Mouse (Mus musculus) kidney, postnatal 0 days (tissue): Measurements from ENCODE around the gene Olfr2. TPM values are rescaled to one million over a fixed set of nuclear protein-coding genes. Genes with fewer than 3 reads are reported as not detected.
A peak's percentile ranks its signal among the peaks of the same experiment; 100 is the strongest.
"Not testable (repeated sequence)": the region's sequence is repeated elsewhere in the genome, so short reads cannot be mapped to it uniquely, and the experiment has no call there.

ENCODE experiments used
- ATAC-seq: fragments of 200-750 bp; cut with Nextera tagmentation; replicated peaks from 2 replicates; pipeline ENCODE4 v1.8.0; 2017; ENCODE audit warnings: low read depth, moderate number of reproducible peaks, moderate TSS enrichment, moderate library complexity; ENCODE audit not compliant: low FRiP score
- DNase-seq: peaks from one replicate; pipeline ENCODE4 v3.0.0-alpha.2; 2016; ENCODE audit warnings: low spot score
- H3K27ac ChIP-seq: fragments of 300-500 bp; sonication (generic); 2 replicates; pipeline ENCODE4 v1.5.1; 2014; ENCODE audit warnings: mild to moderate bottlenecking
- H3K27me3 ChIP-seq: fragments of 300-500 bp; sonication (generic); 2 replicates; pipeline ENCODE4 v1.6.1; 2014; ENCODE audit warnings: low read length, mixed read lengths; ENCODE audit not compliant: insufficient read depth
- H3K36me3 ChIP-seq: fragments of 300-500 bp; sonication (generic); 2 replicates; pipeline ENCODE4 v1.6.1; 2014; ENCODE audit warnings: low read length, mixed read lengths; ENCODE audit not compliant: insufficient read depth
- H3K4me1 ChIP-seq: fragments of 300-500 bp; sonication (generic); replicated peaks from 2 replicates; pipeline ENCODE4 v1.6.1; 2014; ENCODE audit warnings: antibody characterized with exemption, low read length, mixed read lengths; ENCODE audit not compliant: insufficient read depth
- H3K4me2 ChIP-seq: fragments of 300-500 bp; sonication (generic); 2 replicates; pipeline ENCODE4 v1.6.1; 2014; ENCODE audit warnings: mild to moderate bottlenecking, low read length, moderate library complexity, mixed read lengths
- H3K4me3 ChIP-seq: fragments of 300-500 bp; sonication (generic); replicated peaks from 2 replicates; pipeline ENCODE4 v1.5.1; 2014; ENCODE audit warnings: low read depth, low read length
- H3K9ac ChIP-seq: fragments of 300-500 bp; sonication (generic); 2 replicates; pipeline ENCODE4 v1.6.1; 2014; ENCODE audit warnings: low read depth, low read length
- H3K9me3 ChIP-seq: fragments of 300-500 bp; sonication (generic); replicated peaks from 2 replicates; pipeline ENCODE4 v1.6.1; 2016; ENCODE audit warnings: low read length, inconsistent platforms, mixed read lengths
- CTCF ChIP-seq: IDR thresholded peaks from 2 replicates; pipeline ENCODE4 v1.5.1; 2016; ENCODE audit warnings: antibody characterized with exemption, low read depth, mild to moderate bottlenecking, moderate library complexity
- WGBS: fragments of 180-500 bp; shearing (Covaris S2); extraction: QIAGEN DNeasy Blood & Tissue Kit; methylation state at CpG from one replicate; pipeline ENCODE4 v1.1.7; 2014; 5-methylcytosine and 5-hydroxymethylcytosine counted together
- polyA plus RNA-seq: library from polyadenylated mRNA; unstranded; fragments of >200 nt; fragmentation: Nextera tagmentation; extraction: Ambion mirVana; gene quantifications from 2 replicates; pipeline ENCODE4 v1.2.1, GENCODE M21; 2015

Olfr2 gene
- polyA plus RNA-seq, 1 experiment from 2014 or later = not detected

DNA sequence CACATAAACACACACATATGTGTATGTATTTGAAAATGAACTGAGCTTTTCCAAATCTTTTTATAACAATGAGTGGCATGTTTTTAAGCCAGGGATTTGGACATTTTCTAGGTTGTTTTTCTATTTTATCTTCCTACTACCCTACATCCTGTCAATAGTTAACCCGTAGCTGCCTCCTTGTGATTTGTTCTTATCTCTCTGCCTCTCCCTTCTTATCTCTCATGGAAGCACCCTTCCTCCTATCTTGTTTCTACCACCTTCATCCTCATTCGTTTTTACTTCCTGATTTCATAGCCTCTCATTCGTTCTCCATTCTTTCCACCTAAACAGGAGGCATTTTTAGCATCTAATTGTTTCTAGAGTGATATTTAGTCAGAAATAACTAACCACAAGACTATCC lies 1.7 kb downstream of the Olfr2 start:
- H3K36me3 ChIP-seq = no peaks in the 10 kb centered on the region
- no peak overlapping the region for H3K9ac ChIP-seq
- no peak overlapping the region for H3K27ac ChIP-seq
- H3K4me1 ChIP-seq = no peaks in the 10 kb centered on the region
- ATAC-seq (no peak), DNase-seq (no peak)
- TF ChIP-seq CTCF = no peak
- WGBS = 55% methylated on average over 3 of the region's 3 CpGs
- no peaks in the 10 kb centered on the region for H3K27me3 ChIP-seq
- no peak overlapping the region for H3K4me2 ChIP-seq
- no peak overlapping the region for H3K4me3 ChIP-seq
- H3K9me3 ChIP-seq = no peaks in the 10 kb centered on the region

DNA sequence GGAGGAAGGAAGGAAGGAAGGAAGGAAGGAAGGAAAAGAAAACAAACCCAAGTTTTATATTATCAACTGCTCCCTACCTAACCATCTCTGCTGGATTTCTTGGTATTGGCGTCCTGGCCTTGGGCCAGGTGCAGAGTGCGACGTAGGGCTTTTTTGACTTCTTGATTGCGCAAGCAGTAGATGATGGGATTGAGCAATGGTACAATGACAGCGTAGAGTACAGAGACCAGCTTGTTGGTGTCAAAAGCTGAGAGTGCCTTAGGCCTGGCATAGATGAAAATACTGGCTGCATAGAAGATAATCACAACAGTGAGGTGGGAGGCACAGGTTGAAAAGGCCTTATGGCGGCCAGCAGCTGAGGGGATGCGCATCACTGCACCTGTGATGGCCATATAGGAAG lies 5.1 kb downstream of the Olfr2 start:
- WGBS = 83% methylated on average over 7 of the region's 7 CpGs
- H3K4me3 ChIP-seq = no peak overlapping the region
- H3K27ac ChIP-seq = no peak overlapping the region
- no peak for TF ChIP-seq CTCF
- no peaks in the 10 kb centered on the region for H3K4me1 ChIP-seq
- no peaks in the 10 kb centered on the region for H3K27me3 ChIP-seq
- no peaks in the 10 kb centered on the region for H3K36me3 ChIP-seq
- H3K9me3 ChIP-seq = no peaks in the 10 kb centered on the region
- no peak overlapping the region for H3K4me2 ChIP-seq
- no peak overlapping the region for H3K9ac ChIP-seq
- DNase-seq (no peak), ATAC-seq (no peak)

DNA sequence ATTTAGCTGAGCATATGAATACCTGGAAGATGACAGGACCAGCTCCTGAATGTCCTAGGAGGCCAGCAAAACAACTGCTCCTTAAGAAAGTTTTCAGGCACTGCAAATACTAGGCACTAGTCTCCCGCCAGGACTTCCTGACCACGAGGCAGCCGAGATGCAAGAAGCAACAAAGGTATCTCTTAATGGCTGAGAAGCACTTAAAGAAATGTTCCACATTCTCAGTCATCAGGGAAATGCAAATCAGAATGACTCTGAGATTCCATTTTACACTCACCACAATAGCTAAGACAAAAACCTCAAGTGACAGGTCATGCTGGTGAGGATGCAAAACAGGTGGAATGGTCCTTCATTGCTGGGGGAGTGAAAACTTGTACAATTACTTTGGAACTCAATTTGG lies 20.6 kb downstream of the Olfr2 start:
- H3K36me3 ChIP-seq = no peaks in the 10 kb centered on the region
- no peaks in the 10 kb centered on the region for H3K4me1 ChIP-seq
- TF ChIP-seq CTCF = no peak
- H3K4me2 ChIP-seq = no peak overlapping the region
- no peak overlapping the region for H3K27ac ChIP-seq
- H3K27me3 ChIP-seq = no peaks in the 10 kb centered on the region
- whole genome bisulfite sequencing = 91% methylated on average over 3 of the region's 3 CpGs
- DNase-seq (no peak), ATAC-seq (no peak)
- no peak overlapping the region for H3K4me3 ChIP-seq
- H3K9me3 ChIP-seq = no peaks in the 10 kb centered on the region
- no peak overlapping the region for H3K9ac ChIP-seq

DNA sequence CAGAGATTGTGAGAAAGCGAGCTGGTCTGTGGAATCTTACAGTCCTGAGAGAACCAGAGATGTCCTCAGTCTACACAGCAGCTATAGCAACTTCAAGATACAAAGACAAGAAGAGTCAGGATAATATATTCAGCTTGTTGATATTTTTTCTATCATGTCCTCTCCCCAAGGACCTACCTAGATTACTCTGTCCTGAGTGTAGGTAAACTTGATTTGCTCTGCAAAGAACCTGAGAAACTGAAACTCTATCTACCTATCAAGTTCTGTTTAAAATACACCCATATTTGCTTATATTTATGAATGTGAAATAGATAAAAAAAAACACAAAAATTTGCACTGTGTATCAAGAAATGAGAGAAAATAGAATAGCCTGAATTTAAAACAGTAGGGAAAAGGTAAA lies 30.5 kb downstream of the Olfr2 start, which contains the start of gene Olfr711:
Gene Olfr711 (minus strand): TSS at position 101 of the 400 bp plus-strand sequence.
- no peak within 1 kb of the TSS for H3K4me2 ChIP-seq
- H3K4me1 ChIP-seq = no peaks in the 10 kb centered on the region
- ATAC-seq = no peak
- DNase-seq = no peak
- H3K27ac ChIP-seq = no peak within 1 kb of the TSS
- WGBS = 71% methylated on average over 1 of the region's 1 CpGs
- no peaks in the 10 kb centered on the region for H3K36me3 ChIP-seq
- no peaks in the 10 kb centered on the region for H3K9me3 ChIP-seq
- no peak within 1 kb of the TSS for H3K4me3 ChIP-seq
- H3K9ac ChIP-seq = no peak within 1 kb of the TSS
- no peak for TF ChIP-seq CTCF
- H3K27me3 ChIP-seq = no peaks in the 10 kb centered on the region

DNA sequence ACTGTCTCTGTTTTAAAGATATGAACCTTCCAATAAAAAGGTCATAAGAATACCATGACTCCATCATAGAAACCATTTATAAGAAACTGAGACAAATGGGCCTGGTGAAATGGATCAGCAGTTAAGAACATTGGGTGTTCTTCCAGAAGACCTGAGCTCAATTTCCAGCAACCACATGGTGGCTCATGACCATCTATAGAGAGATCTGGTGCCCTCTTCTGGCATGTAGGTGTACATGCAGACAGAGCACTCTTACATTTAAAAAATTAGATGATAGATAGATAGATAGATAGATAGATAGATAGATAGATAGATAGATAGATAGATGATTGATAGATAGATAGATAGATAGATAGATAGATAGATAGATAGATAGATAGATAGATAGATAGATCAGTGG lies 38.4 kb downstream of the Olfr2 start:
- peak; percentile 56 for TF ChIP-seq CTCF
- DNase-seq = peak; percentile 10
- not testable (repeated sequence) for H3K9ac ChIP-seq, H3K4me1 ChIP-seq, H3K36me3 ChIP-seq, H3K4me3 ChIP-seq, H3K4me2 ChIP-seq, H3K9me3 ChIP-seq, H3K27me3 ChIP-seq, H3K27ac ChIP-seq, ATAC-seq

DNA sequence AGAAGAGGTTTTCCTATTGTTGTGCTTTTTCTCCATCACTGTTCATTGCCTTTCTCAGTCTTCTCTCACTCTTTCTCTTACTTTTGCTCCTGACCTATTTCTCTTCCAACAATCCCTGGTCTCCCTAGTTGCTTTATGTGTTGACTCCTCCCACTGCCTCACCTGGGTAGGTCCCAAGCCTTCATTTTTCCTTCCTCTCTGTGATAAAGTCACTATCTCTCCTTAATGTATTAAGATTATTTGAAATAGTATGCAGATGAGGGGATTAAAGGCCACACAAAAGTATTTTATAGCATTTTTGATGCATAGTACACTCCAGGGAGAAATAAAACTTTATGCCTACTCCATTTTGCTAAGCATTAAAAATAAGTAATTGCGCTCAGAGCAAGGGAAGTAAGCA lies 42.0 kb downstream of the Olfr2 start, which contains the start of gene Olfr6:
Gene Olfr6 (minus strand): TSS at position 101 of the 400 bp plus-strand sequence.
- no peaks in the 10 kb centered on the region for H3K36me3 ChIP-seq
- H3K4me2 ChIP-seq = no peak within 1 kb of the TSS
- H3K27ac ChIP-seq = no peak within 1 kb of the TSS
- H3K4me1 ChIP-seq = no peaks in the 10 kb centered on the region
- no peak for DNase-seq
- no peaks in the 10 kb centered on the region for H3K27me3 ChIP-seq
- H3K9ac ChIP-seq = no peak within 1 kb of the TSS
- 87% methylated on average over 1 of the region's 1 CpGs for WGBS
- no peak within 1 kb of the TSS for H3K4me3 ChIP-seq
- no peaks in the 10 kb centered on the region for H3K9me3 ChIP-seq
- no peak for ATAC-seq
- TF ChIP-seq CTCF = no peak

DNA sequence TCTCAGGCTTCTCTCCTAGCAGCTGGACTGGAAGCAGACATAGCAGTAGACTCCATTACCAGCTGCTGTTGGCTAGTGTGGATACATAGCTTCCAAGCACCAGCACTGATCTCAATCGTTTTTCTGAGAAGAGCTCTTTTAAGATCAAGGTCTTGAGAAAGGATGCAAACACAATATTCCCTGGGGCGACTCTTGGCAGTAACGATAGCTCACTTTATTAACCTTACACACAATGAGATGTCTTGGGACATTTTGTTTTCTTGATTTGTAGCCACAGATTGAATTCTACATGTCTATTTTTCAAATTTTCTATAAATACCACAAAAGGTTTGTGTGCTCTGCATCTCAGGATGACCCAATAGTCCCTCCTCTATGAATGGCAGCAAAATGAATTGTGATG lies 57.7 kb downstream of the Olfr2 start, which contains the start of gene Olfr710:
Gene Olfr710 (minus strand): TSS at position 101 of the 400 bp plus-strand sequence.
- WGBS = 72% methylated on average over 3 of the region's 3 CpGs
- Histone ChIP-seq H3K27ac (no peak within 1 kb of the TSS), H3K4me3 (no peak within 1 kb of the TSS), H3K9me3 (no peaks in the 10 kb centered on the region), H3K4me1 (no peaks in the 10 kb centered on the region), H3K27me3 (no peaks in the 10 kb centered on the region), H3K9ac (no peak within 1 kb of the TSS), H3K36me3 (no peaks in the 10 kb centered on the region), H3K4me2 (no peak within 1 kb of the TSS)
- no peak for DNase-seq
- no peak for ATAC-seq
- no peak for TF ChIP-seq CTCF

Other genes with a start within 250 kb of the Olfr2 start
- not detected in 2 replicates for gene Olfr699, start 212.9 kb downstream of the Olfr2 start, polyA plus RNA-seq
- not detected in 2 replicates for gene Olfr700, start 197.2 kb downstream of the Olfr2 start, polyA plus RNA-seq
- gene Olfr701, start 191.9 kb downstream of the Olfr2 start, polyA plus RNA-seq = not detected in 2 replicates
- gene Olfr702, start 172.2 kb downstream of the Olfr2 start, polyA plus RNA-seq = not detected in 2 replicates
- not detected in 2 replicates for gene Olfr703, start 162.7 kb downstream of the Olfr2 start, polyA plus RNA-seq
- not detected in 2 replicates for gene Olfr704, start 142.9 kb downstream of the Olfr2 start, polyA plus RNA-seq
- not detected in 2 replicates for gene Olfr705, start 129.2 kb downstream of the Olfr2 start, polyA plus RNA-seq
- not detected in 2 replicates for gene Olfr706, start 117.9 kb downstream of the Olfr2 start, polyA plus RNA-seq
- gene Olfr707, start 104.8 kb downstream of the Olfr2 start, polyA plus RNA-seq = not detected in 2 replicates
- not detected in 2 replicates for gene Olfr1532-ps1, start 98.1 kb downstream of the Olfr2 start, polyA plus RNA-seq
- not detected in 2 replicates for gene Olfr709-ps1, start 73.9 kb downstream of the Olfr2 start, polyA plus RNA-seq
- not detected in 2 replicates for gene Olfr710, start 57.8 kb downstream of the Olfr2 start, polyA plus RNA-seq
- not detected in 2 replicates for gene Olfr6, start 42.1 kb downstream of the Olfr2 start, polyA plus RNA-seq
- not detected in 2 replicates for gene Olfr711, start 30.6 kb downstream of the Olfr2 start, polyA plus RNA-seq
- not detected in 2 replicates for gene Olfr713, start 25.1 kb upstream of the Olfr2 start, polyA plus RNA-seq
- gene Olfr714, start 64.9 kb upstream of the Olfr2 start, polyA plus RNA-seq = not detected in 2 replicates
- gene Olfr17, start 87.1 kb upstream of the Olfr2 start, polyA plus RNA-seq = not detected in 2 replicates
- not detected in 2 replicates for gene Olfr715b, start 104.3 kb upstream of the Olfr2 start, polyA plus RNA-seq
- not detected in 2 replicates for gene Olfr715, start 125.0 kb upstream of the Olfr2 start, polyA plus RNA-seq
- gene Olfr716, start 132.3 kb upstream of the Olfr2 start, polyA plus RNA-seq = not detected in 2 replicates
- not detected in 2 replicates for gene Nlrp14, start 160.9 kb upstream of the Olfr2 start, polyA plus RNA-seq
- gene Rbmxl2, start 203.4 kb upstream of the Olfr2 start, polyA plus RNA-seq = not detected in 2 replicates